Mouse (Mus musculus) C2C12 (cell line): ENCODE data around the gene Magi1.

Experiments used
- CEBPB ChIP-seq: IDR thresholded peaks from one replicate; pipeline ENCODE4 v1.6.1; 2011; ENCODE audit warnings: low read depth, mild to moderate bottlenecking, control low read depth, moderate library complexity
- CTCF ChIP-seq: IDR thresholded peaks from one replicate; pipeline ENCODE4 v1.5.1; 2011; ENCODE audit not compliant: control insufficient read depth, insufficient read depth, insufficient read length
- MAX ChIP-seq: IDR thresholded peaks from one replicate; pipeline ENCODE4 v1.6.1; 2011; ENCODE audit warnings: mild to moderate bottlenecking, control low read depth
- MYOG ChIP-seq: IDR thresholded peaks from one replicate; pipeline ENCODE4 v1.6.1; 2011; ENCODE audit not compliant: control insufficient read depth, insufficient read length; ENCODE audit errors: extremely low read depth
- USF1 ChIP-seq: IDR thresholded peaks from one replicate; pipeline ENCODE4 v1.6.1; 2011; ENCODE audit warnings: low read depth, mild to moderate bottlenecking, control low read depth, moderate library complexity

DNA sequence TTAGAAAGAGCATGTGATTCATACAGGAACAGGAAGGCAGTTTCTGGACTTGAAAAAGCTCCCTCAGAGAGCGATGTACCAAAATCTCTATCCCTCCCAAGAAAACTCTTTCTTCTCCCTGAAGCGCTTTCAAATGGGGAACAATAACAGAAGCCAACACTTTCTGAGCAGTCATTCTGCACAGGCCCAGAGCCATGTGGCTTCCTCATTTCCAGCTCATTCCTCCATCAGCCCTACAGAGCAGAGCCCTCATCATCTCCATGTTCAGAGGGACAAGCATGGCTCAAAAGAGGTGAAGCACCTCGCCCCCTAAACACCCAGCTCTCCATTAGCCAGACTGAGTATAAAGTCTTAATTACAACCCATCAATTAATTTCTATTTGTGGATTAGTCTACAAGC lies 9.8 kb downstream of the Magi1 start:
- no peak for TF ChIP-seq CEBPB
- no peak for TF ChIP-seq CTCF
- no peak for TF ChIP-seq MAX
- no peak for TF ChIP-seq USF1
- no peak for TF ChIP-seq MYOG
